Mouse (Mus musculus): ENCODE measurements around the gene Tctn1.

DNA sequence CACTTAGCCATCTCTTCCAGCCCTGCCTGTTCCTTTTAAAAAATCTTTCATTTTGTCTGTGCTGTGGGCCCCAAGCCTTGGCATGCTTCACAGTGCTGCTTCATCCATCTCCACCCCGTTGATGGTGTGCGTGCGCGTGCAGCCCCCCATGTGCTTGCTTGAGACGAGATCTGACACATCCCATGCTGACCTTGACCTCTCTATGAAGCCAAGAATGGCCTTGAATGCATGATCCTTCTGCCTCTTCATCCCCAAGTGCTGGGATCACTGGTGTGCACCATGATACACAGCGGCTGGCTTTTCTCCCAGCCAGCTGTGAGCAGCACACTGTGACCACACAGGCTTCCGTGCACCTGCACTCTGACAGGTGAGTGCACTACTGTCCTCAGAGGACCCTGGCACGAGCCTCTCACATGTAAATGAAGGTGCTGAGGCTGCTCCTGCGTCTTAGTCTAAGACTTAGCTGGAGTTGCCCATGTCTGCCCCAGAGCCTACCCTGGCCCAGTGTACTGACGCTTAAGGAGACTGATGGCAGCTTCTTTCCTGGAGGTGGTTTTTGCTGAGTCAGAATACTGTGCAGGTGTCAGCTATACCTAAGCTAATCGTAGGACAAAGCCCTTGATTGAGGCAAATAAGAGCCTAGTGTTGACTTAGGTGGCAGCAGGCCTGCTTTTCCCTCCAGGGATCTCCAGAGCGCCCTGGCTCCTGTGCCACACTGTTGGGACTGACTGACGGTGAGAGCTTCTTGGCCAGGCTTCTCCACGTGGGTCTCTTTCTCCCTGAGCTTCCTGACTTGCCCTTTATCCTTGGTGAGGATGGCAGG lies 31.1 kb upstream of the Tctn1 start:
- no peak for TF ChIP-seq CTCF (IDR thresholded peaks at IDR 0.05; ENCODE audit: extremely low read depth, insufficient read depth, insufficient read length, insufficient replicate concordance)
- no peak for TF ChIP-seq POLR2A (IDR thresholded peaks at IDR 0.05; ENCODE audit: low read depth, low read length)
